Mouse (Mus musculus): ENCODE measurements at regions not wholly inside any gene's neighbourhood (a gene's known extent, or its start where the extent isn't known, plus 50 kb on each side); places are given as distances from the start of the nearest gene placed in this dataset.
A peak's percentile ranks its signal among the peaks of the same experiment; 100 is the strongest.

DNA sequence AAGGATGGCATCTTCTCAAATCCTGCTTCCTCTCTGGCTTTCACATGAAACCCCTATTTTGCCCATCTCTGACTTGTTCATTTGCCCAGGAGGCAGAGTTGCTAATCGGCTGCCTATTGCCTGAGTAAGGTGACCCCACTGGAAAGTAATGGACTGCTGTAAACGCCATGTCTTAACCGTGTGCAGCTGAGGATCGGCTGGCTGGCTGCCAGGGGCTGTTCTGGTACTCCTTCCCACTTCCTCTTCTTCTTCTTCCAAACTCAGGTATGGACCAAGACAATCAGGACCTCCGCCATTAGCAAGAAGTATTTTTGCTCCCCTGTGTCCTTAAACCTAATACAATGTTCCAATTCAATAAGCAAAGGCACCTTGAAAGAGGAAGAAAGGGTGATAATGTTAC is 177.6 kb upstream of the Spaca1 start:
- no peak for DNase-seq

DNA sequence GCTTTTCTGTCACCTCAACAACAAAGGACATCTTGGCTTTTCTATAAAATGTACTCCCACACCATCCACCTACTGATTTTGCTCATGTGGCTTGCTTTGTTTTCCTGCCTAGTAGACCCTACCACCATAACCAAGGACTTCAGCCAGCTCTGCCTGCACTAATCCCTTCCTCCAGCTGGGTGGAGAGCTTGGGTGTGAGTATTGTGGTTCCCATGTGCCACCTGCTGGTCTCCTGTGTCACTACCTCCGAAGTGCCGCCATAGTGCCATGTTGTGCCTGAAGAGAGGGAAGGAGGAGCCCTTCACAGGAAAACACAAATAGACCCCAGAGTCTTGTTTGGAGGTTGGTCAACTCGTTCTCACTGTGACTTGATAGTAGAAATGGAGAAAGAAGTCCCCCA is 181.3 kb upstream of the Spaca1 start:
- DNase-seq: peak; percentile 32

DNA sequence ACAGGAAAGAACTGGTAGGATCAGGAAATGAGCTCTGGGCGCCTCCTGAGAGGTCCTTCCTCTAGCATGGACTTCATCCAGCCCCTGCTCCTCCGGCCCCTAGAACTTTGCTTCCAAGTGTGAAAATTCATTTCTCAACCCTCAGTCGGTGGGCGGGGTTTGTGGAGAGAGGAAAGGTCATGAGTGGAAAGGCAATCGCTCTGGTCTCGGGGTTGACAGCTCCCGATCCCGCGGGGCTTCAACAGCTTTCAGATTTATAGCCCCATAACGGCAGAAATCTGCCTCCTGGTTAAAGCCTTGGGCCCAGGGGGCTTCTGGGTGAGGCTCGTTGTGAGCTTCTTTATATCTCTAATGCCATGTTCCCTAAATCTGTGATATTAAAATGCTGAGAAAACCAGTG is 184.2 kb upstream of the Spaca1 start:
- DNase-seq: no peak

DNA sequence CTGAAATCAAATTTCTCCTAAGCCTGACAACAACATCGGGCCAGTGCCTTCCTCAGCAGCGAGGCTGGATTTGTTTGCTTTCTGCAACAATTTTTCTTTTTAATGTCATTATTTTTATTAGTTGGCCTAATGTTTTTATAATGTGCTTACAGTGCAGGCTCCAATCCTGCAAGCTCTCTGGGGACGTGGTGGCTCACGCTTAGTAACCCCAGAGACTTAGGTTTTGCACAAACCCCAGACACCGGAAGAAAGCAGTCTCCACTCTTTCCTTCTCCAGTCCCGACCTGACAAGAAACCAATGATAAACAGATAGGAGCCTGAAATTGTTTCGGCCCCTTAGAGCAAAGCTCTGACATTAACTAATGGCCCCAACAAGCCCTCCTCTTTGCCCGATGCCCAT is 184.7 kb upstream of the Spaca1 start:
- DNase-seq: no peak

DNA sequence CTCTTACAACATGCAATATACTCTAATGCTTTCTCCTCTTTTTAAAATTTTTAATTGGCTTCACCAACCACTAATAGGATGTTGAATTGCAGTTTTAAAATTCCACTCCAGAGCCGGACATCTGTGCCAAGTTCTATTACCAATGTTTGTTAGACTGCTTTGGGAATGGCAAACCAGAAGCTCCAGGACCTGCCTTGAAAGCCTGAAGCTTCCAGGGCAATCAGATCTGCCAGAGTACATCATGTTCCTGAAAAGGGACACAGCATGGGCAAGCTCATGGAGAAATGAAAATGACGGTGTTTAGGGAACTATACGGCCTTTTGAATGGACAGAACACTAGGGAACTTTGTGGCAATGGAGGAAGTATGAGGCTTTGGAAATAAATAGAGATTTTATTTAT is 187.8 kb upstream of the Spaca1 start:
- no peak for DNase-seq

DNA sequence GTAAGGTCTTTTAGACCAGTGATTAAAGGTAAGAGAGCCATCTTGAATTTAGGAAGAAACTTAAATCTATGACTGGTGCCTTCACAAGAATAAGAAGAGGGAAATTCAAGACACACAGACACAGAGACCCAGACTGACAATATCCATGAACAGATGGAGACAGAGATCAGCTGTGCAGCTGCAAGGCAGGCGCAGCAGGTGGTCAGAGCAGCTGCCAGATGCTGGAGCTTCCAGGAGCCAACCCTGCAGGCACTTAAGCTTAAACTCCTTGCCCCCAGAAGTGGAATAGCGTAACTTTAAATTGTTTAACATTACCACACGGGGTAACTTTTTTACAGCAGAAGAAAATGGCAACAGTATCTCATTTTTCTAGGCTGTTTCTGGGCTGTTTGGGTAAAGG is 189.6 kb upstream of the Spaca1 start:
- no peak for DNase-seq

DNA sequence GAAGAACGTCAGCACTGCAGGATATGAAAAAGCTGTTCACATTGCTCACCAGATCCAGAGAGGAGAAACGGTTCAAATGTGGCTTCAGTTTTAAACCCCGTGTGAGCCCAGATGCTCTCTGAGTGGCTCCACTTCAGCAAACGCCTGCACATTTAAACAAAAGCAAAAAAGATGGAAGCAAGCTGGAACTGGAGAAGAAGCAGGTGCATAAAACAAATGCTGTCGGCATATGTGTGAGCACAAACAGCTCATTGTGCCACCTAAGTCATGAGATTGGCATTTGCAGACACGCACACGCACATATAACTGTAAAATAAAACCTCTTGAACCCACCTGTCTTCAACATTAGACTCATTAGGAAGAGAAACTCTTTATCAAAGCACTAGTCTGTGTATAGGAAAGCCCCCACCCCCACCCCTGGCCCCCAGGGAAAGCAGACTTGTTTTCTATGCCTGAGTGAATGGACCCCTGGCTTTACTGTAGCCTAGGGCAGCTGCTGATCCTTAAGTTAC is 191.1 kb upstream of the Spaca1 start:
- no peak for DNase-seq

DNA sequence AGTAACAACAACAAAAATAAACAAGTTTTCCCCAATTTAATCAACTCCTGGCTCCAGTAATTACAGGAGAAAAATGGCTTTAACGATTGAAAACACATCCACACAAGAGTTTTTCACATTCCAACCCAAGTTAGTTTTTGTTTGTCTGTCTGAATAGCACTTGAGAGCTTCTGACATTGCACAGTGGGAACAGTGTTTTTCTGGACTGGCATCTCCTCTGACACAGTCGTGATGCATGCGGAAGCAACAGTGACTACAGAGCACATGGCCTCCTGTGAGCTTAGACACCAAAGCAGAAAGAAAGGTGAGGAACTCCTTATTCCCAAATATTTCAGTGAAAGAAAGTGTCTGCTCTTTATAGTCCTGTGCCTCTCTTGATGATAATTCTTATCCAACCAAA is 191.7 kb upstream of the Spaca1 start:
- no peak for DNase-seq

DNA sequence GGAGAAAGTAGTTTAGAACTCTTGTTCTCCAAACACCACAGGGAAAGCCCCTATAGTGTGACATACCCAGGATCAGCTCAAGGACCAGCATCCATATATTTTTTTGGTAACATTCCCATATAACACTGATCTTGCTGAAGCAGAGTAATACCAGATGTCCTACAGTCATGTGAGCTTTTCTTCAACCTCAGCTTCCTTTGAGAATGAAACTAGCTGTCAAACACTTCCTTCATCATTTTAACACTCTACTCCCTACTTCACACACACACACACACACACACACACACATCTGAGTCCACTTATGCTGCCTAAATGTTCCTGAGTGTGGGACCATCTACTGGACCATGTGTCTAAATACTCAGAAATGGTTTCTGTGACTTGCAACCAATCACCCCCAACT is 209.5 kb upstream of the Spaca1 start:
- no peak for DNase-seq

DNA sequence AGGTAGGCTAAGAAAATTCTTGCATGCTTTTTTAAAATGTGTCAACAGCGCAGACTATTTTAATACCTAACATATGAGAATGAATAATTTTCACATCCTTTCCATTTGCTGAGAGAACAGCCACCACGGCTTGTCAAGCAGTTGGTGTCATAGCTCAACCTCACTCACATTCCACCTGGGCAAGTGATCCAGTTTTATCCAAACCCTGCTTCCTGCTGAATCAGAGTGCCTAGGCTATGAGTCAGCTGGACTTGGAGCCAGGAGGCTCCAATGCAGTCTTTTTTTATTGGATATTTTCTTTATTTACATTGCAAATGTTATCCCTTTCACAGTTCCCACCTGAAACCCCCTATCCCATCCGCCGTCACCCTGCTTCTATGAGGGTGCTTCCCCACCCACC is 210.5 kb upstream of the Spaca1 start:
- DNase-seq: no peak

DNA sequence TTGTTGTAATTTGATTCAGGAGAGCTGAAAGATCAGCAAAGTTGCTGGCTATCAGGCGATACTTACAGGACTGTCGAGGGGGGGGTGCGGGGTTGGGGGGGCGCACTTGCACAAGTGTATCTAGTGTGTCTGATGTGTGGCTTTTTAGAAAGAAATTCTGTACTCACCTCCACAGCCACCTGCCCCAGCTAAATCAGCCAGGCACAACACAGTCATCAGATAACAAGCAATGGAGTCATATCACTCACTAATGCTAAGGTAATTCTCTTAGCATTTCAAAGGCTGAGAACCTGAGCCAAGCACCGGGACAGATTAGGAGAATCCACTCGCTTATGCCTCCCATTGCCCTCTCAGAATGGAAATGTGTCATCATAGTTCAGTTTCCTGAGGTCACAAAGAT is 211.8 kb upstream of the Spaca1 start:
- DNase-seq: no peak

DNA sequence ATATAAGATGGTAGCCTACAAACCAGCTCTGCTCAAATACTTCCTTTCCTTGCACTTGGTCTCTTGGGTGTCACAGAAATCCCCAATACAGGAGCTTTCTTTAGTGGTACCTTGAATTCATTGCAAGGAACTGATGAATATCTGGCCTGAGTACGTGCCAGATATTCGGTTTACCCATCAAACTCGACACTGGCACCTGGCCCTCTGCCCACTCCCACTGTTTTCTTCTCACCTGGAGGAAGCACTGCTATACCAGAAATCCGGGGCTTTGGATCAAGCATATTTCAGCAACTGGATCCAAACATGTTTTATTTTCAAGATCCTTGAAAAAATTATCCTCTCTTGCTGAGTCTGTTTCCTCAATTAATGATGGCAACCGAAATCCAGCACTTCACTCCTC is 214.4 kb upstream of the Spaca1 start:
- no peak for DNase-seq

DNA sequence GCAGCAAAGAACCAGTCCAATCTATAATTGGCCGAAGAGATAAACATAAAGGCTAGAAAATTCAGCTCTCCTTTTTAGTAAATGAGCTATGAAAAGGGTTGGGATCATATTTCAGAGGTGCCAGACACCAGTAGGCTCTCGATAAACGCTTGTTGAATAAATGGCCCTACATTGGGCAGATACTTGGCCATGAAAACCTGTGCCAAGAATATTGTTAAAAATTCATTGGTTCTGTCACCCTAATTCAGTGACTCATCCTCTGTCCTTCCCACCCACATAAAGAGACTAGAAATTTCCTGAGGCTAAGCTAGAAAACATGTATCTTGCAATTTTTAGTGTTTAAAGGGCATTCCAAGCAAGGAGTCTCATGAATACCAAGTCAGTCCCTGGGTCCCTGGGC is 224.3 kb upstream of the Spaca1 start:
- DNase-seq: no peak

DNA sequence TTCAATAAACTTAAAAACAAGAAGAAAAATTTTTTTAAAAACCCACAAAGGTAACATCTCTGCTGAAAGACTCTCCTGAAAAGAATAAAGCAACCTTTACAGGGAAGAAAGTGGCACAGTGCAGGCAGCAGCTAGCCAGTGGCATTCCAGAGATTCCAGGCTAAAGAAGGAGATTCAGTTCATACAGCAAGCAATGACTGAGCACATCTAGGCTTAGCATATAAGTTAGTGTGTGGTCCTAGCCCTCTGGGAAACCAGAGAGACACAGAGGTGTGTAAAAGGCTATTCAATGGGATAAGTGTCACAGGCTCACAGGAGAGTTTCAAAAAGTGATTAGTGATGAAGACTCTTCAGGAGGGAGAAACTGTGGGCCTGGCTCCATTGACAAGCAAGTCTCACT is 225.4 kb upstream of the Spaca1 start:
- DNase-seq: no peak

DNA sequence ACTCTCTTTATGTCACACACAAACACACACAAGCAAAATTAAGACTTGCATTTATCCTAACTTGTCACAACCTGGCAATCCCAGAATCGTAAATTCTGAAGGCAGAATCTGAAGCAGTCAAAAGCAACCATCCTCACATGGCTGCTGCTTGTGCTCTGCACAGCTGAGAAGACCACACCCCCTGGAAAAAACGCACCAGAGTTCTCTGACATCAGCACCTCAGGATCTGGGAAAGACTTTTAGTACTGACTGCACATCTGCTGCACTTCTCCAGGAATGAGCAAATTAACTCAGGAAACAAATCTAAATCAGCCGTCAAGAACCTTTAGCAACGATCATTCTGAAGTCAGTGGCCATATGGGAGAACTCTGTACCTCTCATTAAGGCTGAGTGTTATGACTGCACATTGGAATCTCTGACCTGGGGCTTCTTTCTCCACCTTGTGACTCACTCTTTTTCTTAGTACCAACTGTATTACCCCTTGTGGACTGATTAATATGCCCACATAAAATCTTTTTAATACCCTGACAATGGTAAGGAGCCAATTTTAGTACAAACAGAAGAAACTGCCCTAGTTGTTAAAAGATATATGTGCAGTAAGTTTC is 248.1 kb upstream of the Akirin2 start:
- DNase-seq: no peak

DNA sequence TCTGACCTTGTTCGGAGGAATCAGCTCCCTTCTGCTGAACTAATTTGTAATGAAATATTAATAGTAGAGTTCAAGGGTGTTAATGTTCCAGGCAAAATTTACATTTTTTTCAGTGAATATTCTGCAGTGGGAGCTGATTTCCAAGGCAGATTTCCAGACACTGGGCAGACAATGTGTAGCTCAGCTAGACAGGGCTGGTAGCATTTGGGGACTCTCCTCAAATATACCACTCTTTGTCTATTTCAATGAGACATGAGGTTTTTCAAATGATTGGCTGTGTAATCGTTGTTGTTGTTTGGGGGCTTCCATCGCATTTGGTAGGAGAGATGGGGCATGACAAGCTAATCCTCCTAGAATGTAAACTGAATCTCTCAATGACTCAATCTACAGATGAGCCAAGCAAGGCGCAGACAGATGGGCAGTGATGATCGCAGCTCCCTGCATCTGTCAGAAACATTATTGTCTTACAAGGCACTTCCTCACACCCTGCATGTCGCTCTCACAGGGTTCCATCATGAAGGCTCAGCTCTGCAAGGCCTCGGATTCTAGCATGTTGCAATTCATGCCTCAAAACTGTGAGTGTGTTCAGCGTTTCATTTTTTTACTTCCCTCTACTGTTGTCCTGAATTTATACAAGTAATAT is 241.7 kb upstream of the Akirin2 start:
- DNase-seq: no peak

DNA sequence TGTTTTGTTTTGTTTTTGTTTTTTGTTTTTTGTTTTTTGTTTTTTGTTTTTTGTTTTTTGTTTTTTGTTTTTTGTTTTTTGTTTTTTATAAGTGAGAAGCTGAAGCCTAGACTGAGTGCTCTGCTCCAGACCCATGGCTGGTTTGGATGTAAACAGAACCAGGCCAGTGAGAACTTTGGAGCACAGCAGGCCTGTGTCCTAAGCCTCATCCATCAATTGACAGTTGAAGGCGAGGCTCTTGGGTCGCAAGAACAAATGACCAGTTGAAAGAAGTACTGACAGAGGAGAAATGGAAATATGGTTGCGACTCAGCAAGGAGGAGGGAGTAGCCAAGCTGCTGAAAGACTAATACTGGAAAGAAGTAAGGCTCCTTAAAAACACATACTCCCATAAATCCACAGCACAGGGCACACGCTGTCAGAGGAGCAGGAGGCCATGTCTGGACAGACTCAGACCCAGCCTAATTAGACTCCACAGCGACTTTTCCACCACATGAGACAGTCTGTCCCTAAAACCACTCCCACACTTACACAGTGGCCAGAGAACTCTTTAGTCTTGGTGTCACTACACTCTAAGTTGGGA is 240.6 kb upstream of the Akirin2 start:
- no peak for DNase-seq

DNA sequence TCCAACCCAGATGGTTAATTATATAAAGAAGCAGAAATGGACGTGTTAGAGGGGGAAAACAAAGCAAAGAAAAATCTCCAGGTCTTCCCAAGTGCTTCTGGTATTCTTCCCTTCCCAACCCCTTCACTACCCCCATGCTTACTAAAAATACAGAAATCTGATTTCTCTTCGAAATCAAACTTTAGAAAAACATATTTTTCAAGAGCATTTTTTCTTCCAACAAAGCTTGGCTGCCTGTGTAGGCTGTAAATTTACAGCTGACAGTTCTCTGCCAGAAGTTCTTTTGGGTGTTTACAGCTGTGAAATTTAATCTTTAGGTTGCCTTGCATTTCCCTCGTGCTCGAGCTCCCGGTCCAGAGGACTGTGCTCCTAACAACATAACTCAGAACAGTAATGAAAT is 234.9 kb upstream of the Akirin2 start:
- no peak for DNase-seq

DNA sequence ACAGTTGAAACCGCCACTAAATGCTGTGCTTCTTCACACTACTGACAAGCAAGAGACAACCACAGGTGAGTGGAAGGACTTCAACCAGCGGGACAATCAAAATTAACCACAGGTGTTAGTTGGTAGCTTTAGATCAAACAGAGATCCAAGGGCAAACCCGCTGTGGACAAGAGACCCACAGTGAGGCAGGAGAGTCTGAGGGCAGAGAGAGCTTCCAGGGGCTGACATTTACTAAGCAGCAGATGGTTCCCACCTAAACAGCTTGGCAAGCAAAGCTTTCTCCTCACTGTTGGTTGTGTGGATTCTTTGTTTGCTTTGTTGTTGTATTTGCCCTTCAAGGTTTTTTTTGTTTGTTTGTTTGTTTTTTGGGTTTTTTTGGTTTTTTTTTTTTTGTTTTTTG is 227.9 kb upstream of the Akirin2 start:
- DNase-seq: no peak

DNA sequence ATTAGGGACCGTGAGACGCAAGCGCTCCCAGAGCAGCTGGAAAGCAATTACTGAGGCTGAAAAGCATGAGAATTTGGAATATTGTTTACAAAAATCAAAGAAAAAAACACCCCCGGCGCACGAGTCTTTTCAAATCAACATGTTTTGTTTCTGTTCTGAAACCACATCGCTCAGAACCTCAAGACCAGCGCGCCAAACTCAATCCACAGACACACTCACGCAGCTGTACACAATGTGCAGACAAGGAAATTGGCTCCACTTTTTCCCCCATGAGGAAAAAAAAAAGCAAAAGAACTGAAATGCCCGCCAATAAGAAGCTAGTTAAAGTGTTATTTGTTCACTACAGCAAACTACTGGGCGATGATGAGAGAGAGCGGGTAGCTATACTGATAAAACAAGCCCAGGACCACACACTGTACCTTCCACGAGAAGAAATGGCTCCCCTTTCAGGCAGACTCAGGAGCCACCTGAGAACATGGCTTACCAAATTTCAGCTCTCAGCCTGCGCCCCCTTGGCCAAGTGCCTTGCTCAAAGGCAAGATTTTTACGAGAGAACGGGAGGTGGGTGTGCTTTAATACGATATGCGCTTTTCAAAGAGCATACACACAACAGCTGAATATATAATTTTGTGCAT is 222.5 kb upstream of the Akirin2 start:
- no peak for DNase-seq

DNA sequence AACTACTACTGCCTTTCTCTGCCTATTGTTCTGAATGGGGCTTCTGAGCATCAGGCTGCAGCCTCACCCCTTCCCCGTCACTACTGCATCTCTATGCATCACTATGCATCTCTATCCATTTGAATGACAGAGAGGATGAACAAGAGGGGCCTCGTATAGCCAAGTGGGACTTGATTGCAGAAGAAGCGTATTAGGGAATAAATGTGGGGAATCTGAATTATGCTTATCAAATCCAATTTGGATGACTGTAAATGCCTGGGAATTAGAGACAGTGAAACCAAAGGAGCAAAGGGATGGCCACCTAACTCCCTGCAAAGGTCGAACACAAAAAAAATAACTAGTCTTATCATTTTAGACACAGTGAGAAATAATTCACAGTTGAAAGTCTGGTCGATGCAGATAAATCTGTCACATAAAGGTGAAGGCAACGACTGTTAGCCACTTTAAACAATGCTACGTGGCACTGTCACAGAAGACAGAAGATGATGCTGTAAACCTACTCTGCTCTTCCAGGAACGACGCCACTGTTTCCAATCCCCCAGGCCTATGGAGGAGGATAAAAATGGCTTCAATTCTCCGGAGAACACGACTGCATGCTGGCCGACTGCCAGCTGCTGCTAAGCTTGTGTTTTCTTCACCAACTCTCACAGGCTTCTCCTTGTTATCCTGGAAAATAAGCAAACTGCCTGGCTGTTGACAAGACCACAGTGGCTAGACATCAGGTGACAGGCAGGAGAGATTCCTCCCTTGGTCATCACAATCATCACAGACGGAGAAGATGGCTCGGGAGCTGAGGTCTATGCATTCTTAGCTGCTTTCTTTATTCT is 213.6 kb upstream of the Akirin2 start:
- DNase-seq: peak; percentile 7

DNA sequence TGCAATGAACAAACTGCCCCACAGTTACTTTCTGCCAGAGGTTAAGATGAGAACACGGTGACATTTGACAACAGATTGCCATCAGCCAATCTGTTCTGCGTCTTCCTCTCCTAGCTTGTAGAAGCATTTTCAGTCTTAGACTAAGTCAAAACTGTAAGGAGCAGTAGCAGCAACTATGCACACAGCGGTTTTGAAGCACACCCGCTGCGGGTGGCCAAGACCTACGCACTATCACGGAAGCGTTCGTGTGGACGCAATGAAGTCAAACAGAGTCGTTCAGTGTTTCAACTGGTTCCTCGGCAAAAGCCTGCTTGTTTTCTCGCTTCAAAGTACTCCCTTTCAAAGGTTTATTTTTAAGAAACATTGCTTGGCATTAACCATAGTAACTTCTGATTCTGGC is 212.9 kb upstream of the Akirin2 start:
- no peak for DNase-seq

DNA sequence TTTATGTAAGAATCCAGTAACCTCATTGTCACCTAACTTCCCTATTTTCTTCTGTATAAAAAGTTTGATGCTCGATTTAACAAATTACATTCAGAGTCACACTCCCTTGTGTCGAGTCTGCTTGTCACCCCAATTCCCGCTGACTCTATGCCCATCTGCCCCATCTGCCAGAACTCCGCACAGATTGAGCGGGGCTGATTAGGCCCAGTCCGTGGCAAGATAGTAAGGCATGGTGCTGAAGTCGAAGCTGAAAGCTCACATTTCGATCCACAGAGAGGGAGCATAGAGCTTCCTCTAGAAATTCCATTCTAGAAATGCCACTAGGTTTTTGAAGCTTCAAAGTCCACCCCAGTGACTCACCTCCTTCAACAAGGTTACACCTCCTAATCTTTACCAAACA is 210.7 kb upstream of the Akirin2 start:
- no peak for DNase-seq

Measured in liver (tissue).